Mouse (Mus musculus): Measurements from ENCODE around the gene Fgfr1op2. TPM values are rescaled to one million over a fixed set of nuclear protein-coding genes. Genes with fewer than 3 reads are reported as not detected.

Gene Fgfr1op2
- polyA plus RNA-seq, 2 experiments from 2014 or later = 94.8 to 109 TPM

DNA sequence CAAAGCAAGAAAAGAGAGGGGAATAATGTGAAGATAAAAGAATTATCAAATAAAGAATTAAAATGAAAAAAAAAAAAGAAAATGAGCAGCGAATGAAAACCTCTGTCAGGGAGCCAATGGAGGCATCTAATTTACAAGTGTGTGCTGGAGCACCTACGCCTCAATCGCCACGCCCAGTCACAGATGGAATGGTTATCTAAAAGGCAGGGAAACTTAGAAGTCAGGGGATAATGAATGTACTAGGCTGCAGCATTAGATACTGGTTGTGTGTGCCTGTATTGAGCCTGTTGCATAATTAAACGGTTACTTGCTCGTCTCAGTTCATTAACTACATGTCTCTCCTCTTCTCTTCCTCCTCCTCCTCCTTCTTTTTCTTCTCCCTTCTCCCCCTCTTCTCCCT, 34.4 kb downstream of the Fgfr1op2 start:
- ATAC-seq = no peak

DNA sequence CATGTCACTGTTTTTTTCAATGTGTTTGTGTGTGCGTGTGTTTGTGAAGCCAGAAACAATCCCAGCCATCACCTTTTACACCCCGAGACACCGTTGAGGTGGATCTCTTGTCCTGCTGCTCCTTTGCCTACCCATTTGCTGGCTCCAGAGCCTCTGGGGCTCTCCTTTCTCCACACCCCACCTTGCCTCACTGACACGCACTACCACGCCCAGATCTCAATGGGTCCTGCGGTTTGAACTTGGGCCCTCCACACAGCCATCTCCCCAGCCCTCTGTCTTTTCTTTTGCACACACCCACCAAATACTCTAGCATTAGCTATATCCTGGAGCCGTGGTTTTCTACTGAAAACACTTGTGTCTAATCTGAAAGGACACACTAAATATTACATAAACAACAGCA, 34.9 kb downstream of the Fgfr1op2 start:
- no peak for ATAC-seq

DNA sequence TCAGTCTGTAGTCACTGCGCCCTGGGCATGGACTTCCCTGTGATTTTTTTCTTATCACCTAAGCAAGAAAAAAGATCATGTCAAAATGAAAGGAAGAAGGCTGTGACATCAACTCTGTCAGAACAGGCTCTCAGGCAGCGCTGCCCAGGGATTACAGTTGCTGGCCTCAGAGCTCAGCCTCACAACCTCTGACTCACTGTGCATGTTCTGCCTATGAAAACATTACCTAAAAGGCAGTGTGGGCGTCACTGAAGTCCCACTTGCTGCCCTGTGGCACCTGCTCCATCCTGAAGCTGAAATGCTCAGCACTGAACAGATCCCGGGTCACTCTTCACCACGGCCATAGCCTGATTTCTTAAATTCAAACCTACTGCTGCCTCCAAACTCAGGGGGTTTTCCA, 35.7 kb downstream of the Fgfr1op2 start:
- no peak for ATAC-seq

DNA sequence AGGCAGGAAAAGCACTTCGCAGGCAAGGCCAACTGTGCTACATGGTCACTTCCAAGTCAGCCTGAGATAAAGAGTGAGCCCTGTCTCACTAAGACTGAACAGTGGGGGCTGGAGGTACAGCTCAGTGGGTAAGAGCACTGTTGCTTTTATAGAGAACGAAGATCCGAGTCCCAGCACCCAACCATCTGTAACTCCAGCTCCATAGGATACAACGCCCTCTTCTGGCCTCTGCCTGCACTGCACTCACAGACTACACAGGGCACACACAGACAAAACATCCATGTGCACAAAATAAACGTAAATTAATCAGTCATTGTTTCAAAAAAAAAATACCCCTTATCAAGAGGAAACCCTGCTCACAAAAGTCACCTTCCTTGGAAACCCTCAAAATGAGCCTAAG, 36.9 kb downstream of the Fgfr1op2 start:
- no peak for ATAC-seq

DNA sequence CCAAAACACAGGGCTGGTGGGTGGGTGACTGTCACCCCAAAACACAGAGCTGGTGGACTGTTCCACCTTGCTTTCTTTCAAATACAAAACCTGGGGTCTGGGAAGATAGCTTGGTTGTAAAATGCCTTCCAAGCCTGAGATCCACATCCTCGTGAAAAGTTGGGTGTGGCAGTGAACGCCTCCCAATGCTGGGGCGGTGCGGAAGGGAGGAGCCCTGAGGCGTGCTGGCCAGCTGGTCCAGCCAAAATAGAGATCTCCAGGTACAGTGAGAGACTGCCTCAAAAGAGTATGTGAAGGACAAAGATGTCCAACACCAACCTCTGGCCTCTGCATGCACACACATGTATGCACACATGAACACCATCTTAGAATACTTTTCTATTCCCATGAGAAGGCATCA, 37.5 kb downstream of the Fgfr1op2 start:
- no peak for ATAC-seq

DNA sequence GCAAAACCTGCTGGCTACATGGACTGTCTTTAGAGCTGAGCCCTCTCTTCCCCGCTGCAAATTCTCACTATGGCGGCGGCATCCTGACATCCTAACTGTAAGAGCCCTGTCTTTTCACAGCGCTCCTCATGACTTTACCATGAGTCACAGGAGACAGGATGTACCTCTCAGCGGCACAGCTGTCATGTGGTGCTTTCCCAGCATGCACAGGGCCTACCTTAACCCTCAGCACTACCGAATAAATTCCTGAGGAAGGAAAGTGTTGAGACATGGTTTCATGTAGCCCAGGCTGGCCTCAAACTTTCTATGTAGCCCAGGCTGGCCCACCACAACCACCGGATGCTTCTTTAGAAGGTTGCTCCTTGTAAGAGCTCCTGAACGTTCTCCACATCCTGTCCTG, 38.9 kb downstream of the Fgfr1op2 start:
- no peak for ATAC-seq

DNA sequence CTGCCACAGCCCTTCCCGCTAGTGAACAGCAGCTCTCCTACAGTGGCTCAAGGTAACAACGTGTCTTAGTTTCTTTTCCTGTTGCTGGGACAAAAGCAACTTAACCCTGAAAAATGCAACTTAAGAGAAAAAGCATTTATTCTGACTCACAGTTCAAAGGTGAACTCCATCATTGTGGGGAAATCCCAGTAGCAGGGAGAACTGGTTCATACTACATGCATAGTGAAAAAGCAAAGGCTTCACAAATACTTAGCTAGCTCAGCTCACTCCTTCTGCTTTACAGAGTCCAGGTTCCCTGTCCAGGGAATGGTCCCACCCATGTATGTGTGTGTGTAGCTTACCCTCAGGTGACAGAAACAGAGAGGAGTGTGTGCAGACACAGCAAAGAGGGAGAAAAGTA, 39.7 kb downstream of the Fgfr1op2 start:
- no peak for ATAC-seq

DNA sequence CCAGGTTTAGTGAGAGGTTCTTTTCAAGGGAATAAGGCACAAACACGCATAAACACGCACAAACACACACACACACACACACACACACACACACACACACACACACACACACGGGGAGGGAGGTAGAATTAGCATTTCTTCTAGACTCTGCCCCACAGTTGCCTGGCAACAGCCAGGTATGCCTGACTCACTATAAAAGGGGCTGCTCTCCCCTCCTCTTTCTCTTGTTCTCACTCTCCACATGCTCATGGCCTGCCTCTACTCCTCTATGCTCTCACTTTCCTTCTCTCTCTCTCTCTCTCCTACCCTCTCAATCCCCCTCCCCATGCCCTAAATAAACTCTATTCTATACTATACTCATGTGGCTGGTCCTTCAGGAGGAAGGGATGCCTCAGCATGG, 51.1 kb downstream of the Fgfr1op2 start:
- no peak for ATAC-seq

DNA sequence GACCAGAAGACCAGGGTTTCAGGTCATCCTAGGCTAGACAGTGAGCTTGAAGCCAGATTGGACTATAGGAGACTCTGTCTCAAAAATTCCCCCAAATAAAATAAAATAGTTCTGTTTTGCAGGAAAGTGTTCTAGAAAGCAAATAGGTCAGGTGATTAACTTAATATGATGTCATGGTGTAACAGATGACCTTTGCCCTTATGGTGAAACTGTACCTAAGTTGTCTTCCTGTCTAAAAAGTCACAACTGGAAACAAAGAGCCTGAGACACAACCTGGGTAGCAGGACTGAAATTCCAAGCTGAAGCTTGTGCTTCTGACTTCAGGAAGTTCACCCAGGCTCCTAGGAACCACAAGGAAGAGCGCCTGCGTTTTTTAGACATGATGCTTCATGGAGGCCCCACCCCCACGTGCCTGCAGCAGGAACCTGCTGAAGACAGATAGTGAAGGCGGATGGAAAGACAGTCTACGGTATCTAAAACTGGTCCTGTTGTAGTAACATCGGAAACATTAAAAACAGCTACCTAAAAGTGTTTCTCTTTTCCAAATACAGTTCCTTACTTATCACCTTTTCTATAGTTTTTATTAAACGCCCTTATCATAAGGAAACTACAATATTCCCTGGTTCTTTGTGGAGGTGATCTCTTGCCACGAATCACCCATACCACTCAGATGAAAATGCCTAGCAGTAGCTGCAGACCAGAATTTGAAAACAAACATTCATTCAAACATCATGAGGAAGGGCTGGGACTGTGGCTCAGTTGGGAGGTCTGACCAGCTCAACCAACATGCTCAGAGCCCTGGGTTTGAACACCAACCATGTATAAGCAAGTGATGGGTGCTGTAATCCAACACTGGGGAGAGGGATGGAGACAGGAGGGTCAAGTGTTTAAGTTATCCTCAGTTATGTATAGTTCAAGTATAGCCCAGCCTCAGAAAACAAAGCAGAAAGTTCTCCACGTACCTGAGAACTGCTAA, 53.1 kb downstream of the Fgfr1op2 start:
- ATAC-seq = no peak

DNA sequence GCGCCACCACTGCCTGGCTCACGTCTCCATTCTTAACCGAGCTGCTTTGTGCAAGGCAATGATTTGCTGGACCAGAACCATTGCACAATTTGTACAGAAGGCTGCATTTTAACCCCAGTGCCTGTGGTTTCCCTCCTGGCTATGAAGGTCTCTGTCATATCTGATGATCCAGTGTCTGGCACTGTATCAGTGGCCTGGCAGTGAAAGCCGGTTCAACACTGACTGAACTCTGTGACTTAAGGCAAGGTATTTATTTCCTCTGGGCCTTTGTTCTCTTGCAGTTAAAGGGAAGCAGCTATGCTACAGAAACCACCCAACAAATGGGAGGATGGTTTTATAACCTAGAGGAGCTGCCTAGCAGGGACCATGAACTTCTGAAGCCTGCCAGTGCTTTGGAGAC, 54.0 kb downstream of the Fgfr1op2 start:
- no peak for ATAC-seq

DNA sequence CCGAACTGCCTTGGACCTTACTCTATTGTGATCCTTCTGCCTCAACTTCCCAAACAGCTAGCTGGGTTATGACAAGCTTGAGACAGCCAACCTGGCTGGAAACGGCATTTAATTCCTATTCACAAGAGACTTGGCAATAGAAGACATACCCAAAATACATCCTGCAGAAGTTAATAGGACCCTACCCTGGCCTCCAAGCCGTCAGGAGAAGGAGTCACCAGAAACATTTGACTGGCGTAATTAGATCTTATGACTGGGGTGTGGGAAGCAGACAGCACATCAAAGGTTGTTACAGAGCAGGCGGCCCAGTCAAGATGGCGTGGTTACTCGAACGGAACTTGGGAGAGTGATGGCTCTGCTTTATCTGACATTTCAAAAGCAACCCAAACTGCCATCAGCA, 54.8 kb downstream of the Fgfr1op2 start:
- ATAC-seq = no peak

DNA sequence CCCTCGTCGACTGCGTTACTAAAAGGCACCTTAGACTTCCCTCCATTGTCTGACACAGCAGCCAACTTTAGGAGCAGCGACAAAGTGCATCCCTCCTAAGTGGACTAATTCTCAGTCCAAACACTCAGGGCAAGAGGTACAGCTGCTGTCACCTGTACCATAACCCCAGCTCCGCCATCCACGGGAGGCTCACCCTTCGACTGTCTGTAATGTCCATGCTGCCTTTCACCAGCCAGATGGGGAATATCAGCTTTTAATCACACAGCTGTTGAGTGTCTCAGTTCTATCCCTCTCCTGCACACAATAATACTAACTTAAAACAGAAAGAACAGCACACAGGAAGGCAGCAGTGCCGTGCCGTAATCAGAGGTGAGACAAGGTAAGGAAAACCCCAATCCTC, 55.4 kb downstream of the Fgfr1op2 start:
- ATAC-seq = no peak

DNA sequence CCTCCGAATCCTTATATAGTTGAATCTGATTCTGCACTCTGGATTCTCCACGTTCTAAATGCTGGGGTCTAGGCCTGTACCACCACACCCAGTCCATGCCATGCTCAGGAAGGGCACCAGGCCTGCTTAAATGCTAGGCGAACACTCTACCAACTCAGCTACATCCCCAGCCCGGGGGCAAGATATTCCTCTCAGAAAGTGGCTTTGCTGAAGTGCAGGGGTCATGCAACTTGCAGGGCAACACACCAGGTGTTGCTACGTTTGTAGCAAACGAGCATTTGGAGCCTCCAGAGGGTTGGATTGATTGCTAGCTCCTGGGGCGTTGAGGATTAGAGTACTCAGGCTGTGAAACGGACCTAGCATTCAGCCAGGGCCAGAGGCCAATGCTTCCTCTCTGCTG, 56.1 kb downstream of the Fgfr1op2 start:
- no peak for ATAC-seq

DNA sequence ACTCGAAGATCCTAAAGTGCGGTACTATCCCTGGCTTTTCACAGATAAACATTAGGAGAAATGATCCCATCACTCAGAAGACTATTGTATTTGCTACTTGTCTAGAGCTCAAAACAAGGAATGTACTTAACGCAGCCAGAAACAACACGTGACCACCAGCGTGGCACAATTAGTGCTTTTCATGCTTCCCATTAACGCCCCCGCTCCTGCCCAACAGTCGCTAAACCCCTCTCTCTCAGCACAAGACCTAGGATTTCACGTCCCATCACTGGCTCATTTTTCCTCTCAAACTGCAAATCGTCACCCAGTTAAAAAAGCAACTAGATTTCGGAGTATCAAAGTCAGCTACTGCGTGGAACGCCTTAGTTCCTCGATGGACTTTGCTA, 56.6 kb downstream of the Fgfr1op2 start:
- no peak for ATAC-seq

DNA sequence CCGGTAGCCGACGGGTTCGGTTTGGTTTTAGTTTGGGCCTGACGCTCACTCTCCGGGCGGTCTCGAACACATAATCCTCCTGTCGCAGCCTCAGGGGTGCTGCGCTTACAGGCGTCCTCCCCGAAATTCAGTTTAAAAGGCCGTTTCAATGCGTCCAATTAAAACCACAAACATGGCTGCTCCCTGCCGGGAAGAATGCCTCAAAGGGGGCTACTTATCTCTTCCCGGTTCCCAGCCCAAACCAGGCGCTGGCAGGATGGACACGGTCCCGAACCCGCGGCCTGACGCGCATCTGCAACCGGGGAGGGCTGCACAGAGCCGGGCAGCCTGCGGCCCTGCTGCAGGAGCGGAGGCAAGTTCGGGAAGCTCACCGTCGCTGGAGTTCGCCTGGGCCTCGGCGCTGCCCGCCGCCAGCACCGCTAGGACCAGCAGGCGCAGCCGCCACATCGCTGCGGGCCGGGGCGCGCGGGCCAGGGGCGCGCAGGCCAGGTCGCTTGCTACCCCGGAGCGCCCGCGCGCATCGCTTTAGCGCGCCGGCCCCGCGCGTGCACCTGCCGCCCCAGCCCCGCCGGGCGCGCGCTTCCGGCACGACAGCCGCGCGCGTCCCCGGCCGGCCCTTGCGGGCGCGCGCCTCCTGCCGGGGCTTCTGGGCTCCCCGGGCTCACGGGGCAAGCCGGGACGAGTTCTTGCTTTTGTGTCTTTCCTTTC, 57.2 kb downstream of the Fgfr1op2 start:
- ATAC-seq = peak; percentile 80

DNA sequence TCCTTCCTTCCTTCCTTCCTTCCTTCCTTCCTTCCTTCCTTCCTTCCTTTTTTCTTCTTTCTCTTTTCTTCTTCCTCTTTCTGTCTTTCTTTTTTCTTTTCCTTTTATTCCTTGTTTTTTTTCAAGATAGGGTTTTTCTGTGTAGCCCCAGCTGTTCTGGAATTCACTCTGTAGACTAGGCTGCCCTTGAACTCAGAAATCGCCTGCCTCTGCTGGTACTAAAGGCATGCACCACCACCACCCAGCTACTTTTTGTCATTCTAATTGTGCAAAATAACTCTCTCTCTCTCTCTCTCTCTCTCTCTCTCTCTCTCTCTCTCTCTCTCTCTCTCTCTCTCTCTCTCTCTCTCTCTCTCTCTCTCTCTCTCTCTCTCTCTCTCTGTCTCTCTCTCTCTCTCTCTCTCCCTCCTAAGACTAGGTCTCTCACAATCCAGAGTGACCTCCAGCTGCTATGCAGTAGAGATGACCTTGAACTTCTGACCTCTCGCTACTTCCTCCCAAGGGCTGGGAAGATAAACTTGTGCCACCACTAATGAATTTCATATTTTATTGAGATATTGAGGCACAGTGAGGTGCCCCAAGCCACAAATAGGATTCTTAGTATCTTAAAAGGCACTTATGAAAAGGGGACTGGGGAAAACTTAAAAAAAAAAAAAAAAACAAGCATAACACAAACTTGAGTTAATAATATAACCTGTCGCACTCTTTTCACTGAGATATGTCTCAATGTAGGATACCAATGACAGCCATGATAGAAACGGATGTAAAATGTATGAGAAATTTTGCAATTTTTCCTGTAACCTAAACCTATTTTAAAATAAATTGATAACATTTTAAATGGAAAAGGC, 58.0 kb downstream of the Fgfr1op2 start:
- ATAC-seq = no peak

DNA sequence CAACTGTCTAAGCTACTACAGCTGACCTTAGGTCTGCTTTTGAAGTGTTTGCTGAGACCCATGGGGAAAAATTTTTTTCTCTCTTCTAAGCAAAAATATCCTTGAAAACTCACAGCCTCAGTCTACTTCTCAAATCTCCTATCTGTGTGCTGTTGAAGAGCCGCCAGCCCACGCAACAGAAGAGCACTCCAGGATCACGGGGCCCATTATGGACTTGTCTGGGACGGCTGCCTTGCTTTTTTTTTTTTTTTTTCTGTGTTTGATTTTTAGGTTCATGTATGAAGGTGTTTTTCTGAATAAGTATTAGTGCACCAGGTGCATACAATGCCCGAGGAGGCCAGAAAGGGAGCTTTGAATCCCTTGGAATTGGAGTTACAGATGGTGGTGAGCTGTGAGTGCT, 59.5 kb downstream of the Fgfr1op2 start:
- no peak for ATAC-seq

DNA sequence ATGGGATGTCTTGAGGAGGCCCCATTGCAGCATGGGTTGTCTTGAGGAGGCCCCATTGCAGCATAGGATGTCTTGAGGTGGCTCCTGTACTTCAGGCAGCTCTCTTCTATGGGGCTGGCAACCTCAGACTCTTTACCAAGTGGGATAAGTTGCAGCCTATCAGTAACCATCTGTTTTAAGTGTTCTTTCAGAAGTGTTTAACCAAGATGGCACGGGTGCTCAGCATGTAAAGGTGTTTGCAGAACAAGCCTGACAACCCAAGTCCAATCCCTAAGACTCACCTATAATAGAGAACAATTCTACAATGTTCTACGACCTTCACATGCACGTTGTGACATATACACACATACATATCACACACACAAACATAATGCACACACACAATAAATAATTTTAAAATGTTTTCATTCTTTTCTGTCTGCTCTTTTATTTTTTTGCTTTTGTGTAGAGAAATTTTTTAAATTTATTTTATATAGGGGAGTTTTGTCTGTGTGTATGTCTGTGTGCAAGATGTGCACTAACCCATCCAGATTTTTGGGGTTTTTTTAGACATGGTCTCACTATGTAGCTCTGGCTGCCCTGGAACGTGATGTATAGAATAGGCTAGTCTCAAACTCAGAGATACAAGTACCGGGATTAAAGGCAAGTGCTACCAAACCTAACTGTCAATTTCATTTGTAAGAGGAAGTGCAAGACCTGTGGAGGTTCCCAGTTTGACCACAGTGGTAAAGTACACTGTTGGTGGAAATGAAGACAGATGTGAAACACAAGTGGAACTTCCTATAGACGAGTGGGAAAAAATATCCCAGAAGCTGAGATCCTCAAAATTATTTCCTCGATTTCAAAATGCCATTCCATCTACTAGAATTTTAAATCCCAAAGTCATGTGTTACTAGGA, 63.3 kb downstream of the Fgfr1op2 start:
- no peak for ATAC-seq

DNA sequence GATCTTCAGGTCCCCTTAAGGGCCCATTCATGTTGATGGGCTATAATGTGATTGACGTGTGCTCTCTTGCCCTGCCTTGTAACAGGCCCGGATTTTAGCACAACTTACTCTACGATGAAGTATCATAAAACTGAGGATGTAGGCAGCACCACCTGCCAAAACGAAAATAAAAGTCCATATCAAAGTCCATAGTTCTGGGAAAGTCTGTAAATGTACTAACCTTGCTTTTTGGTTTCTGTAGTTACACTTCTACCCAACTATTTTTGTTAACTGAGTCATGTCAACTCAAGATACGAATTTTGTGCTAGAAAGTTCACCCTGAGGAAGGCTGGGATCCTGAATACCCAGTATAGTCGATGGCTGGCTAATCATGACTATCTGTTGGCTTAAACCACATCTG, 64.0 kb downstream of the Fgfr1op2 start:
- no peak for ATAC-seq

DNA sequence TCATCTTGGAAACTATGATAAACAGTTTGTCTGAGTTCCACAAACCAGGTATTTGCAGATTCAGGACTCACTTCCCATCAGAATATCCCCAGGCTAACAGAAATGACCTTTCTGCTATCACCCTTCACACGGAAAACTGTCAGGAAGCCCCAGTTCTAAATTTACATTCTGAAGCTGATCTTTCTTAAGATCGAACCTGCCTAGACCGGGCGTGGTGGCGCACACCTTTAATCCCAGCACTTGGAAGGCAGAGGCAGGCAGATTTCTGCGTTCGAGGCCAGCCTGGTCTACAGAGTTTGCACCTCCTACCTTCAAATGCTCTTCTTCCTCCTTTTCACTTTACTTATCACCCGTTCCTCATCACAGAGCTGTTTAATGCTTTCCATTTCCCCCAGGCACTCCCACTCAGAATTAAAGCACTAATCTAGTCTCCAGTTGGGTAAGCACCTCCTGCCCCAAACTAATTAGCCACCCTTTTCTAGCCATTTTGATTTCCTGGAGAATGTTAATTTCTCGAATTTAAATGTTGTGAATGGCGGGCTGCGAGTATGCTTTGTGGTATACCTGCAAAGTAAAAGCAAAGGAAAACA, 64.7 kb downstream of the Fgfr1op2 start:
- peak; percentile 7 for ATAC-seq

Measured in activated CD4-positive, CD25-positive, alpha-beta regulatory T cell, adult 4 months (primary cell).